Mouse (Mus musculus) left cerebral cortex, postnatal 25 days (tissue): ENCODE results near the gene Rpl5. TPM values are rescaled to one million over a fixed set of nuclear protein-coding genes. Genes with fewer than 3 reads are reported as not detected.
"Not testable (repeated sequence)": the region's sequence is repeated elsewhere in the genome, so short reads cannot be mapped to it uniquely, and the experiment has no call there.

Experiments
- DNase-seq, 2 experiments: peaks; one replicate each; pipeline ENCODE4 v3.0.0; 2022; ENCODE audit warnings: low spot score in 2 of 2, mixed read lengths in 1 of 2
- intact Hi-C: fragments of 180-260 bp; cut with DNase I; formaldehyde crosslinking; loops from one replicate; pipeline ENCODE4 v1.15.1; 2025
- total RNA-seq, 2 experiments: library from RNA; stranded (reverse); gene quantifications; 2 replicates each; pipeline ENCODE4 v1.2.3; 2021

Rpl5 gene
- total RNA-seq, 2 experiments from 2014 or later: 60.7 to 67.6 TPM

DNA sequence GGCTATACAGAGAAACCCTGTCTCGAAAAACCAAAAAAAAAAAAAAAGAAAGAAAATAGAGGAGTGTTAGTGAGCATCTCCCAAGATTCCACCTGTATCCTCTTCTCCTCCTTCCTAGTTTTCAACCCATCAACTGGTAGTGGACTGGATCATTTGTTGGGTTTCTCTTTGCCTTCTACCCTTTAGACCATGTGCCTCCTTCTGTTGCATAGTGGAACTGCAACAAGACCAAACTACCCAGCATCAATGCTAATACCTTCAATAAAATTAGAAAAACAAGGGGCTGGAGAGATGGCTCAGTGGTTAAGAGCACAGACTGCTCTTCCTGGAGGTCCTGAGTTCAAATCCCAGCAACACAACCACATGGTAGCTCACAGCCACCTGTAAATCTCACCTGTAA is 8.8 kb upstream of the Rpl5 start:
- DNase-seq: not testable (repeated sequence)
- intact Hi-C loops: loop anchor here (1.0 to 5.0 kb wide), 2 partner anchors 89 to 280 kb away; no protein-coding TSS in a partner anchor

DNA sequence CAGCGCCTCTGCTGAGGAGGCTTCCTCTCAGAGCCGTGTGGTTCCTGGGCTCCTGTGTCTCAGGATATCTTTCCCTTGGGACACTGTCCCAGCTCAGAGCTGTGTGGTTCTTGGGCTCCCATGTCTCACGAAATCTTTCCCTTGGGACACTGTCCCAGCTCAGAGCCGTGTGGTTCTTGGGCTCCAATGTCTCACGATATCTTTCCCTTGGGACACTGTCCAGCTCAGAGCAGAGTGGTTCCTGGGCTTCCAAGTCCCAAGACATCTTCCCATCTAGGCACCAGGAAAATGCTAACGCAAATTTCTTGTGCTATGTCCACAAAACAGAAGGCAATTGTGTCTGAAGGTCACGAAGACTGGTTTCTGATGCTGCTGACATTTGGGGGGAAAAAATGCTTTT is 5.6 kb upstream of the Rpl5 start:
- intact Hi-C loops: loop anchor here (5.0 kb wide), 1 partner anchor 92 kb away; no protein-coding TSS in a partner anchor
- no peak for DNase-seq

DNA sequence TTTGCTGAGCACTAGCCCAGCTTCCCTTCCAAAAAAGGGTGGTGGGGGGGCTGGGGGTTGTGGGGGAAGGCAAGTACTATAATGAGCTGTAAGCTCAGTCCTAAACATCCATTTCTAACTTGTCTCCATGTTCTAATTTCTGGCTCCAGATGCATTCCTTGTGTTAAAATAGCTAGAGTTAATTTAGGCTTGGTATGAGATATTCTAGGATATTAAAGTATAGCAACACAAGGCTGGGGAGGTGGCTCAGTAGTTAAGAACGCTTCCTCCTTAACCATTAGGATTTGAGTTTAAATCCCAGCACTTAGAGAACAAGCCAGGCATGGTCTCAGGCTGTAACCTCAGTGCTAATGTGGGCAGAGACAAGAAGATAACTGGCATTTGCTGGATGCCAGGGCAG is 4.0 kb upstream of the Rpl5 start:
- DNase-seq: peak in 1 of 2 experiments; percentile 67
- intact Hi-C loops: no loop called here

DNA sequence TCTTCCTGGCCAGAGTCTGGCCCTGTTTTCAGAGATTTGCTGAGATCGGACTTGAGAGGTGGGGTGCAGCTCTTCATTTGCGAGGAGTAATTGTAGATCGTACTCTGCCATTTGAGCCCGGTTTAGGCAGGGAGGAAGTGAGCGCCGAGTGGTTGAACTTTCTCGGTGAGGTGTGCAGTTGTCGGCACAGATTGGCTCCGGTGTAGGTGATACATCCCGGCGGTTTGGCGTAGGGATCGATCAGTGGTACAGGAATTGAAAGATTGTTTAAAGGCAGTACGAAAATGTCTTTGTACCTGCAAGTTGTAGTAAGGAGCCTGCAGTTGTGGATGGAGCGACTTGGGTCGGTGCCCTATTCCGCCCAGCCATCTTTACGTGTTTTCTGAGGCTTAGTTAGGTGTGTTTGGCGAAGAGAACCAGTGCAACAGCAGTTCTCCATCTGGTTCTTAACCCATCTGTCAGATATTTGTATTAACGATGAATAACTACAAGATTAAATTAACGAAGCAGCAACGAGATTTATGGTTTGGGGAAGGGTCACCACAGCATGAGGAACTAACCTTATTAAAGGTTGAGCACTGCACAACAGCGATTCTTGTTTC is 813 bp downstream of the Rpl5 start:
- DNase-seq: peak in 1 of 2 experiments; percentile 25
- intact Hi-C loops: loop anchor here (5.0 to 10.0 kb wide), 2 partner anchors 34 to 364 kb away; partner anchors contain the start of gene Dr1

DNA sequence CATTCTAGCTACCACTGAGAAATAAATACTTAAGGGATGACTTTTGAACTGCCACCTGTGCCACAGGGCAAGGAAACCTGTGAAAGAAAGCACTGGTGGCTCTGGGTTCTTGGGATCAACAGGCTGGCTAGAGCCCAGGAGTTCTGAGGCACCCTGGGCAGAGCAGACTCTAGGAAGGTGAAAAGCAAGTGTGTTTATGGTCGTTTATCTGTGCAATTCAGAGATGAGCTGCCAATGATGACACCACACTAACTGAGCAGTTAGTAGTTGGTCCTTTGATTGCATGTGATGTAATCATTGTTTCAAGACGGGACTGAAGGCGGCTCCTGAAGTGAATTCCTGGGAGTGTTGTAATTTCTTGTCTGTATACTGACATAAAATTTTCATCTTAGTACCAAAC is 4.0 kb downstream of the Rpl5 start:
- intact Hi-C loops: loop anchor here (5.0 to 10.0 kb wide), 2 partner anchors 37 to 360 kb away; partner anchors contain the start of gene Dr1

DNA sequence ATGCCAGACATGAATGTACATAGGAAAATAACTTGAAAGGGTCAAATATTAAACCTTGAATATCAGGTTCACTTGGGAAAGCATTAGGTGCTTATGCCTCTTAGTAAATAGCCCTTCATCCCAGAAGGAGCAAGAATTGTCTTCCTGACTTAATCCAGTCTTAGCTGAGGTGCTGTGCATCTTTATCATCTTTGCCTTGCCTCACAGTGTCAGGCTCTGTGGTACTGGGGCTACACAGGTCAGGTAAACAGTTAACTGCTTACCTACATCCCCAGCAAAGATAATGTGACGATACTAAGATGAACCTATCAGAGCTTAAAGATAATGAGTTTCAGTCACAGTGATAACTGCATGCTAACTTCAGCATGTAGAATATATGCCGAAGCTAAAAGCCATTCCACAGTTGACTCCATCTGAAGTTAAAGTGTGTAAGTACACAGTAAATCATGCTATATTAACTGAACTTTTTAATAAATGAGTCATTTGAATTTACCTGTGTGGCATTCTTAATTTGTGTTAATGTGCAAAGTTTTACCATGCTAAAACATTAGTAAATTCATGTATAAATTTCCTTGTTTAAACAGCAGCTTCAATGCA is 8.3 kb downstream of the Rpl5 start:
- DNase-seq: no peak
- intact Hi-C loops: loop anchor here (10.0 kb wide), 1 partner anchor 356 kb away; the partner anchor contains the start of gene Dr1

More for the DNA sequence above, 4.0 kb downstream of the Rpl5 start:
- no peak for DNase-seq

DNA sequence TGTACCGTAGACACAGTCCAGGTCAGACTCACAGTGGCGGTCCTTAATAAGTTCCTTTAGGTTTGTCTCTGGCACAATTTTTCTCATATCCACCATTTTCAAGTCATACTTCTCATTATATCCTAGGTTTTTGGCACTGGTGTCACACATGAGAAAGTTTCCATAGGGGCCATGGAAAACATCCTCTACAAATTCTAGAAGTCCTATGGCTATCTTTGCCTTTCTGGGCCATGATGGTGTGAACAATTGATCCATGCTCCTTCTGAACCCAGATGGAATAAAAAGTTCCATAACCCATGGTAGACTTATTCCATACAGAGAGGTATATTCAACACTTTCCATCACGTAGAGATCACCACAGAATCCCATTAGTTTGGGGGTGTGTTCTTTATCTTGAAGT is 9.4 kb downstream of the Rpl5 start:
- no peak for DNase-seq
- intact Hi-C loops: loop anchor here (10.0 kb wide), 1 partner anchor 355 kb away; the partner anchor contains the start of gene Dr1

DNA sequence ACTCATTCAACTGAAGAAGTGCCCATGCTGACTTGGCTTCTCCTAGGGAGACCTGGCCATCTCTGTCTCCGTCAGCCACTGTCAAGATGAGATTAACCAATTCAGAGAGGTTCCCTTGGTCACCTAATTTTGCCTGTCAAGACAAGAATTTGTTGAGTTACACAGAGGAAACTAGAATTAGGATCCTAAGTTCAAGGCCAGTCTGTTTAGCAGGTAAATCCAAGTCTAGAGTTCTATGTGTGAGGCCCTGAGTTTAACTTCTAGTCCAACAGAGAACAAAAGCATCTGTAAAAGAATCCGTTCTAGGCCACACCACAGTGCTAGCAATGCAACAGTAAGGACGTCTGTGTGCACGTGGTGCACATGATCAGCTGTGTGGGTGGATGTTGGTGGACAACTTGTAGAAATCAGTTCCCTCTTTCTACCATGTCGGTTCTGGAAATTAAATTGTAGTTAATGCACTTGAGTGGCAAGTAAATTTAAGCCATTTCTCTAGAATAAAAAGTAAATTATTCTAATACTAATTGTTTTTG is 9.8 kb downstream of the Rpl5 start:
- intact Hi-C loops: no loop called here
- no peak for DNase-seq

DNA sequence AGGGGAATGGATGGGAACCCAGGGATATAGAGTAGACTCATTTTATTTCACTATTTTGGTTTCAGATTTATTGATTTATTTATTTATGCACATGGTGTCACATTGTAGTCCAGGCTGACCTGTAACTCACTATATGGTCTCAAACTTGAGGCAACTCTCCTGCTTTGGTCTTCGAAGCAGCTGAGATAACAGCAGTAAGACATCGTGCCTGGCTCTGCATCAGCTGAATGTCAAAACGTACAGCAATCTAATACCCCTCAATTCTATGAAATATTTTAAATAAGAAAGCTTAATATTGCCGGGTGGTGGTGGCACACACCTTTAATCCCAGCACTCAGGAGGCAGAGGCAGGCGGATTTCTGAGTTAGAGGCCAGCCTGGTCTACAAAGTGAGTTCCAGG is 10.7 kb downstream of the Rpl5 start:
- intact Hi-C loops: no loop called here
- no peak for DNase-seq

DNA sequence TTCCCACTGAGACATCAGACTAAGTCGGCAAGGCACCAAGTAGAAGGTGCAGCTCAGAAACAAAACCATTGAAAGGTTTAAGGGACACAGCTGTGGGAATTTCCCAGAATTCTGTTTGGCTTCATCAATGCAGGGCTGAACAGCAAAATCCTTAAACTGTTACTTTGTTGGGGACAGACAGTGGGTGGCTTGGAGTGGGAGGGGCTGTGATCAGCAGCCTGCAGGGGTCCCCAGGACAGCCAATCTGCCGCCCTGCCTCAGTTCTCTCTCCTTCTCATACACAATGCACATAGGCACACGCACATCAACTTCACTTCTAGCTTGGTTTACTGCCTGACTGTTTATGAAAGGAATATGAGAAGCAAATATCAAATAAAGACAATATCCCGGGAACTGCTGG is 15.0 kb downstream of the Rpl5 start:
- intact Hi-C loops: no loop called here
- no peak for DNase-seq

DNA sequence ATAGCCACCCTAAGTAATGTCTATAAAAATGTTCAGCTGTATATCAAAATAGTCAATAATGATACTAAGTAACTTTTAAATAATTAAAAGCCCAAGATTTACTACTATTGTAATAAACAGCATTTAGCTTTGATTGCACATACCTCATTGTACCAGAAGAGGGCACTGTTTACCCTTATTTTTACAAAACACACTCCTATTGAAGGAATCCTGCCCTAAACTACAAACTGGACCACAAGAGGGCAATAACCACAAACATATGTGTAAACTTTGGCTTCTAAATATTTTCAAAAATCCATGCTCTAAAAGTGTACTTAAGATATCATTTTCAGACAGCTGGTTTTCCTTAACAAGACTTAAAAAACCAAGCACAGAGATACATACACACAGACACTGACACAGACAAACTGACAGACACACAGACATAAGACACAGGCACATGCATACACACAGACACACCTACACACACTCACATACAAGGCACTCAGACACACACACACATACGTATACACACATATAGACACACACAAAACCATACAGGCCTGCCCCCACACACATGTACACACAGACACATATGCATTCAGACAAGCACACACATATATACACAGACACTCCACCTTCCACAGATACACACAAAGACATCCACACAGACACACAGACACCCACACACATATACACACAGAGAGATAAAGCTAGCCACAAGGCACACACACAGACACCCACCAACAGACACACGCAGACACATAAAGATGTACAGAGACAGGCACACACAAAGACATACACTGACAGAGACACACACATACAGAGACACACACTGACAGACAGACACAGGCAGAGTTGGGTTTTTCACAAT is 21.3 kb downstream of the Rpl5 start:
- intact Hi-C loops: loop anchor here (1.0 to 5.0 kb wide), 4 partner anchors 65 to 161 kb away; partner anchors contain the start of gene Fam69a
- peak; percentile 64 to 78 for DNase-seq

DNA sequence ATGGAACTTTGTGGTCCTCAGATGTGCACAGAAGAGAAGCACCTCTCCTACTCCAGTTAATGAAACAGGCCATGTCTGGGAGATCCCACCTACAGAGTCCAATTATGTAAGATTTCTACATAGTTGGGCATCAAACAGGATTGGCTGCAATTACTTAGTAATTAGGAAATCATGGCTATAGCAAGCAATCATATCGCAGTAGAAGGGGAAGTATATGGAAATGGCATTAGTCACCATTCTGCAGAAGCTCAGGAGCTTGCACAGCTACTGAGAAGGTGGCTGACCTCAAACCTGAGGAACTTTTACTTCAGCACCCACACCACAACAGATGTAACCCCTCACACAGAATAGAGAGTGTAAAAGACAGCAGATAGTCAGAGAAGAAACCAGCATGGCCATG is 22.5 kb downstream of the Rpl5 start:
- intact Hi-C loops: loop anchor here (5.0 kb wide), 2 partner anchors 109 to 159 kb away; no protein-coding TSS in a partner anchor

DNA sequence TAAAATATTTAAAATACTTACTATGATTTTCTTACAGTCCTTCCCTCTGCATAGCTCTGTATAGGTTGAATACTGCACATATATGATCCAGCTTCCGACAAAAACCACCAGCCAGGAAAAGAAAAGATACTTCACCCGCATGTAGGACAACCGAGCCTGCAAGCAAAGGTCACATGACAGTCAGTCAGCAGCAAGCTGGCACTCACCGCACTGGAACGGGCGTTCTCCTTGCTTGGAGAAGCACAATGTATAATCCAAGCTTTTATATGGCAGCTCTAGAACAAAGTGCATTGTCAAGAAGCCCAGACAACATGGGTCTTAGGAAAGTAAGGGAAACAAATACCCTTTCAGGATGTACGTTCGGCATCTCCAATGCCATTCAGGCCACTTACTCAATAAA is 24.3 kb downstream of the Rpl5 start:
- intact Hi-C loops: loop anchor here (5.0 kb wide), 2 partner anchors 108 to 158 kb away; no protein-coding TSS in a partner anchor
- DNase-seq: peak in 1 of 2 experiments; percentile 18

More for the DNA sequence above, 22.5 kb downstream of the Rpl5 start:
- DNase-seq: no peak

DNA sequence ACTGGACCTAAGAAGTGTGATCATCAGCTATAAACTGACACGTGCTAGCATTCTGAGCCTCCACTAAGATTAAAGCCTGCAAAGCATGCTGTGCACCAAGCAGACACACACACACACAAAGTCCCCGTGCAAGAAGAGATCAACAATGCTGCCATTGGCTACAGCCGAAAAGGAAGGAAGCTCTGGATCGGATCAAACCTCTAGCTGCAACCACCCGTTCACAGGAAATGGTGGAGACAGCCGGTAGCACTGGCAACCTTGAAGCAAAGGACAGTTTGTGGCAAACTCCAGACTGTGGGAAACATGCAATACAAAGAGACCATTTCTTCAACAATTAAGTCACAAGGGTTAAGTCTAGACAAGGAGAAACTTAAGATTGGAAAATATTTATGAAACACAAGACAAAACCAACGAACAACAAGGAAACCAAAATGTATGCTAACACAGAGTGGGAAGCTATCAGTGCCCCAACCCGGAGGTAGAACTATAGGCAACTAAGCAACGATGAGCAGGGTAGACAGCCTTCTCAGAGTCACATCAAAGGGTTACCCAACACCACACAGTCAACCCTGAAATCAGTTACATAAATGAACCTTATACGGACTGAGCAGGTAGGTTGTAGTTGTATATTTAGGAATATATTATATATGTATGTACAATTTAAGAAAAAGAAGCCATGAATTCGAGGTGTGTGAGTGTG is 26.4 kb downstream of the Rpl5 start:
- intact Hi-C loops: no loop called here
- no peak for DNase-seq

DNA sequence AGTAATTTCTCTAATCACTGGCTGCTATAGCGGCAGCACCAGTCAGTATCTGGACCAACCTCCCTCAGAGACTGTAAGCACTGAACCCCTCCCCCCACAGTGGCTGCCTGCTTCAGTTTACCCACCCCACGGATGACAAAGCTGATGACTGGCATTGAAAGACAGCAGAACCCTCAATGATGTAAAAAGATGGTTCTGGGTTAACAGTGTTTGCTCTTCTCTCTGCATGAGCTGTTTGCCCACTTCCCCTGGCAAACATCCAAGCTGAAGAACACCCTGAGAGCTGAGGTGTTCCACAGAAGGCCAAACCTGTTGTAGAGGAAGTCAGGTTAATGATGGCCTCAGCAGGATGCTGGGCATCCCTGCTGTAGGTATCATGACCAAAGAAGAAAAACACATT is 32.3 kb downstream of the Rpl5 start:
- no peak for DNase-seq
- intact Hi-C loops: no loop called here

DNA sequence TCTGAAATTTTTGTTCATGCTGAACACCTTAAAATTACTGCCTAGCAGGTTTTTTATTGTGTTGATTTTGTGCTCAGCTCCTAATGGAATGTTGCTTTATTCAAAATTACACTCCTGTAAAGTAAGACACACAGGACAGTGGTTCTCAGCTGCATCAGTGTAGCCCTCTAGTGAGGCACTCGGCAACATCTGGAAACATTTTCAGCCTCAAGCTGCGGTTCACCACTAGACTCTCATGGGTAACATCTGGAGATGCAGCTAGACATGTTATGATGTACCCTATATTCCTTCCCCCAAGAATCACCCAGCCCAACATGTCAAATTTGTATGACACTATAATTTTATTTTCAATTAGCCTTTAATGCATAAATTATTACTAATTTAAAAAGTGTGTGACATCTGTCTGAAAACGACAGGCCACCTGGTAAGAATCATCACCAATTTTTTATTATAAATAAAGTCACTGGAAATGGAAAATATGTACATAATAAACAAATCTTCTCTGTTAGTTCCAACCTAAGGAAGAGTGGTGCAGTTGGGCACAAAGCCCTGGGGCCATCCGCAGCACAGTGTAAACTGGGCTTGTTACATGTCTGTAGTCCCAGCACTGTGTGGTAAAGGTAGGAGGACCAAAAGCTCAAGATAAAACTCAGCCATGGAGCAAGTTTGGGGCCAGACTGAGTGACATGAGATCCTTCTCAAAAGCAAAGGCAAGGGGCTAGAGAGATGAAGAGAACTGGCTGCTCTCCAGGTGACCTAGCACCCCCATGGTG is 33.1 kb downstream of the Rpl5 start:
- DNase-seq: no peak
- intact Hi-C loops: no loop called here

DNA sequence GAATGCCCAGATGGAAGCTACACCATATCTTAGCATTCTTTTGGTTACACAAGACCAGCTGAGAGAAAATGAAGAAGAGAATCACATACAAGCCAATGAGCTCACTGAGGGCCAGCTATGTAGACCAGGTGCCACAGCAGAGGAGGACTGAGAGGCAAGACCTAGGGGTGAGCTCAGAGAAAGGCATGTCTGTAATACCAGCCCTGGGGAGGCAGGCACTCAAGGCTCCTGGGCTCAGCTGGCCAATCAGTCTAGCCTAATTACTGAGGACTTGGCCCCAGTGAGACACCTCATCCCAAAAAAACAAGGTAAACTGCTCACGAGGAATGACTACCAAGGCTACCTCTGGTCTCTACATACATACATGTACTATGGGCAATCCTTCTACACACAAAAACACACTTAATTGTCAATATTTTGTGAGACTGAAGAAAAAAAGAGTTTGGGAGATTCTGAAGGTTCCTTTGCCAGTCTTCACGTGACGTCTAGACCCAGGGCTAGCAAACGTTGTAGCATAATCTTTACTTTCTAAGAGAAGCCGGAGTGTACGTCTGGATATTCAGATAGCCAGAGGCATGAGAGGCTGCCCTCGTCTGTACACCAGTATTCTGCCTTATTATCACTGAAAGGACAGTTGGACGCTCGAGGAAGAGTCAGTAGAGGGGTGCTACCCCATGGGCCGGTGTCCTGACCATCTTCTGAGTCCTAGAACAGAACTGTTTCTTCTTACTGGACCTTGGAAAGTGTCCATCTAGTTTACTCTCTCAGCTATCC is 34.7 kb downstream of the Rpl5 start:
- intact Hi-C loops: no loop called here
- DNase-seq: no peak
